Mouse (Mus musculus) liver, postnatal 0 days (tissue): ENCODE measurements around the gene Sobp. TPM values are rescaled to one million over a fixed set of nuclear protein-coding genes. Genes with fewer than 3 reads are reported as not detected.

ENCODE experiments used
- ATAC-seq: fragments of 200-750 bp; cut with Nextera tagmentation; 2 replicates; pipeline ENCODE4 v1.8.0; 2017; ENCODE audit warnings: mild to moderate bottlenecking, moderate library complexity
- DNase-seq: peaks from one replicate; pipeline ENCODE4 v3.0.0-alpha.2; 2016
- H3K27ac ChIP-seq: fragments of 300-500 bp; sonication (generic); 2 replicates; pipeline ENCODE4 v1.5.1; 2014; ENCODE audit warnings: antibody characterized with exemption, moderate library complexity, mild to moderate bottlenecking, low read depth
- H3K27me3 ChIP-seq: fragments of 300-500 bp; sonication (generic); 2 replicates; pipeline ENCODE4 v1.6.1; 2014; ENCODE audit warnings: low read length, control low read depth, mixed read lengths; ENCODE audit not compliant: insufficient read depth
- H3K36me3 ChIP-seq: fragments of 300-500 bp; sonication (generic); replicated peaks from 2 replicates; pipeline ENCODE4 v1.6.1; 2014; ENCODE audit warnings: mild to moderate bottlenecking, control low read depth, low read length, moderate library complexity, mixed read lengths; ENCODE audit not compliant: insufficient read depth
- H3K4me1 ChIP-seq: fragments of 300-500 bp; sonication (generic); 2 replicates; pipeline ENCODE4 v1.6.1; 2014; ENCODE audit warnings: antibody characterized with exemption, mild to moderate bottlenecking, control low read depth; ENCODE audit not compliant: insufficient read depth
- H3K4me2 ChIP-seq: fragments of 300-500 bp; sonication (generic); 2 replicates; pipeline ENCODE4 v1.6.1; 2014; ENCODE audit warnings: low read depth, mild to moderate bottlenecking, low read length, moderate library complexity, mixed read lengths
- H3K4me3 ChIP-seq: fragments of 300-500 bp; sonication (generic); 2 replicates; pipeline ENCODE4 v1.5.1; 2014; ENCODE audit warnings: low read depth, low read length
- H3K9ac ChIP-seq: fragments of 300-500 bp; sonication (generic); replicated peaks from 2 replicates; pipeline ENCODE4 v1.6.1; 2014; ENCODE audit warnings: mild to moderate bottlenecking, moderate library complexity
- H3K9me3 ChIP-seq: fragments of 300-500 bp; sonication (generic); 2 replicates; pipeline ENCODE4 v1.6.1; 2016; ENCODE audit warnings: mild to moderate bottlenecking, control low read depth, low read length, mixed read lengths
- CTCF ChIP-seq: sonication (generic); IDR thresholded peaks from 2 replicates; pipeline ENCODE4 v1.5.1; 2016; ENCODE audit warnings: antibody characterized with exemption, low read depth
- EP300 ChIP-seq: IDR thresholded peaks from 2 replicates; pipeline ENCODE4 v1.6.1; 2016; ENCODE audit warnings: antibody characterized with exemption, low read depth, mild to moderate bottlenecking
- WGBS: fragments of 180-500 bp; shearing (Covaris S2); extraction: QIAGEN DNeasy Blood & Tissue Kit; methylation state at CpG from one replicate; pipeline ENCODE4 v1.1.7; 2014; ENCODE audit not compliant: insufficient replicate concordance; 5-methylcytosine and 5-hydroxymethylcytosine counted together
- polyA plus RNA-seq: library from polyadenylated mRNA; unstranded; fragments of >200 nt; fragmentation: Nextera tagmentation; extraction: Ambion mirVana; gene quantifications from 2 replicates; pipeline ENCODE4 v1.2.1, GENCODE M21; 2015

Gene Sobp
- polyA plus RNA-seq, 1 experiment from 2014 or later: 0.02 TPM

DNA sequence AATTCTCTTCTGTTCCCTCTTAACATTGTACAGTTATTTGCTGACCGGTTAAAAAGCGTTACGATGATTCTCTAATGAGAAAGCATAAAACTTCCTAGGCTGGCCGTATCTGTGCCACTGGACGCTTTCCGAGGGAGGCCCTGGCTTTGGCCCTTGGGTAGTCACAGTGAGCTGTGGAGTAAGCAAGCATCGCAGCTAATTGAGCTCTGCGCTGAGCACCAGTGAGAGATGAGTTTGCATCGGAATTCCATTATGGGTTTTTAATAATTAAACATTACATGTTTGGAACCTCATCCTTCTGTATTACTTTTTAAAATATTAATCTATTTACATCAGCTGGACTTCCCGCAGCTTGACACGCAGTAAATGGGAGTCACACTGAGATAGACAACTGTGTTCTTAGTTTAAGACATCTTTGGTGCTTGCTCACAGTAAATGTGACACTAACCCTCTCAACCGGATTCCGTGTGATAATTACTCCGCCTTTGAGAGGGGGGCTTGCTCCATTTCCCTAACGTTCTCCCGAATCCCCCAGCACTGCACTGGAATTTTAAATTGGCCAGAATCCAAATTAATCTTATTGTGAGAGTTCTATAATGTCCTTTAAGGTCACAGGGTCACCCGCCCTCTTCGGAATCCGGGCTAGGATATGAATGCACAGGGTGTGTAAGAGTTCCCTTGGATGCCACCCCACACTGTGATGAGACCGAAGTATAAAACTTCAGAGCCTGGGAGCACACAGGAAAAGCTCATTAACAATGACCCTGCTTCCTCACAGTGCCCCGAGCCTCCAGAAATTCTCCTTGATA is 137.5 kb downstream of the Sobp start:
- no peak for ATAC-seq
- Histone ChIP-seq H3K36me3 (no peaks in the 10 kb centered on the region), H3K4me3 (no peak overlapping the region), H3K4me1 (no peaks in the 10 kb centered on the region), H3K9me3 (no peaks in the 10 kb centered on the region; the same call in 1 of the 2 replicates), H3K27ac (no peak overlapping the region), H3K4me2 (no peak overlapping the region), H3K27me3 (no peaks in the 10 kb centered on the region), H3K9ac (no peak overlapping the region)
- no peak for DNase-seq
- WGBS: 72% methylated on average over 21 of the region's 21 CpGs
- TF ChIP-seq EP300: no peak
- no peak for TF ChIP-seq CTCF

DNA sequence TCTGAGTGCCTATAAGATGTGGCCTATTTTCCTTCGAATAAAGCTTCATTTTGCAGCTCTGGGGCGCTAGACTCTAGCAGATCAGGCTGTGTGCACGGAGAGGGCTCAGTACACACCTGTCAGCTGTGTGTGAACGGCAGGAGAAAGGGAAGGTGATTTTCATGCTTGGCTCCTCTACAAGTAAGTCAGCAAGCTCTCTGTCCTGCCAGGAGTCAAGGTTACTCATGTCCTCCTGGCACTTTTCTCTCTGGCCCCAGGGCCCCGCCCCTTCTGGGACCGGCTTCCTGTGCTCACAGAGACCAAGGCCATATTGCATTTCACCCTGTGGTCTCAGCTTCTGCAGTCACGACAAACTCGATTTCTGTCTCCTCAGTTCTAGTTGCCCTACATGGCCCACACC is 138.8 kb downstream of the Sobp start:
- Histone ChIP-seq H3K36me3 (no peaks in the 10 kb centered on the region), H3K27ac (no peak overlapping the region), H3K9ac (no peak overlapping the region), H3K9me3 (no peaks in the 10 kb centered on the region; the same call in 1 of the 2 replicates), H3K4me3 (no peak overlapping the region), H3K4me1 (no peaks in the 10 kb centered on the region), H3K4me2 (no peak overlapping the region), H3K27me3 (no peaks in the 10 kb centered on the region)
- no peak for DNase-seq
- TF ChIP-seq EP300 (no peak), CTCF (no peak)
- WGBS: 52% methylated on average over 8 of the region's 8 CpGs
- ATAC-seq: no peak

DNA sequence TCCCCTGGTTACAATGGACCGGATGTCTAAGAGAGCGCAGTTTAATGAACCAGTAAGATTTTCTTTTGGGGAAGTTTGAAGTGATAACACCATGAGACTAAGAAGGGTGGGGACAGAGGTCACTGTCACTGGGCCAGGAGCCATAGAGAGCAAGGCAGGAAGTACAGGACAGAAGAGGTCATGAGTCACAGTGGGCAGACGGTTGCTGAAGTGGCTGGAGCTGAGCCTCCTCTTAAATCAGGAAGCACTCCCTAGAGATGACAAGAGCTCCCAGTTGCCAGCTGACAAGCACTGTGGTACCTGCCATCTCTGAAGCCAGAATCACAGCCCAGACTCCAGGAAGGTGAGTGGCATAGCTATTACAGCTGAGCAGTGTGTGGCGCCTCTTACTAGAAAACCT is 139.5 kb downstream of the Sobp start:
- Histone ChIP-seq H3K4me2 (no peak overlapping the region), H3K4me3 (no peak overlapping the region), H3K27me3 (no peaks in the 10 kb centered on the region), H3K27ac (no peak overlapping the region), H3K4me1 (no peaks in the 10 kb centered on the region), H3K36me3 (no peaks in the 10 kb centered on the region), H3K9ac (no peak overlapping the region), H3K9me3 (no peaks in the 10 kb centered on the region; the same call in 1 of the 2 replicates)
- TF ChIP-seq CTCF (no peak), EP300 (no peak)
- ATAC-seq (peak; percentile 44), DNase-seq (peak; percentile 41)
- 54% methylated on average over 4 of the region's 4 CpGs for WGBS

GRCm38 (mm10) chr10:43033481-43034248 is 140.7 kb downstream of the Sobp start:
- no peak for TF ChIP-seq EP300
- no peak for TF ChIP-seq CTCF
- Histone ChIP-seq H3K4me2 (no peak overlapping the region), H3K36me3 (no peaks in the 10 kb centered on the region), H3K27ac (no peak overlapping the region), H3K4me3 (no peak overlapping the region), H3K9ac (no peak overlapping the region), H3K27me3 (no peaks in the 10 kb centered on the region), H3K4me1 (no peaks in the 10 kb centered on the region), H3K9me3 (no peaks in the 10 kb centered on the region)
- no peak for ATAC-seq
- DNase-seq: no peak
- 79% methylated on average over 15 of the region's 15 CpGs for WGBS

DNA sequence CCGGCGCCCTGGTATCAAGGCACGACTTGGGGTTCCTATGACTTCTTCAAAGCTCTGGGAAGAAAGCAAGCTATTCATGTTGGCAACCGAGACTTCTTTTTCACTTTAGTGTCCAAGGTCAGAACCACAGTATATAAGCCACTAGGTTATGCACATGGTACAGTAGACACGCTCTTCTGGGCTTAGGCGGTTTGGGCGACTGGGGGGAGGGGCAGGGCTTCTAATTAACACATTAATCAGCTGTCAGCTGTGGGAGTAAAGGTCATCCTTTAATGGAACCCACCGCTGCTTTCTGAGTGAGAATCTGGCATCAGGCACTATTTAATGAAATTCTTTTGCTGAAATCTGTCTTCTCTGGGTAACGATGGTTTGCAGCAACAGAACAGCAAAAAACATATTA is 147.3 kb downstream of the Sobp start:
- DNase-seq: no peak
- H3K4me3 ChIP-seq: no peak overlapping the region
- 72% methylated on average over 9 of the region's 9 CpGs for WGBS
- H3K27ac ChIP-seq: no peak overlapping the region
- no peaks in the 10 kb centered on the region for H3K36me3 ChIP-seq
- H3K9me3 ChIP-seq: no peaks in the 10 kb centered on the region
- H3K9ac ChIP-seq: no peak overlapping the region
- no peaks in the 10 kb centered on the region for H3K4me1 ChIP-seq
- ATAC-seq: no peak
- no peak overlapping the region for H3K4me2 ChIP-seq
- TF ChIP-seq CTCF: no peak
- TF ChIP-seq EP300: no peak
- peaks cover 20% of the 10 kb centered on the region for H3K27me3 ChIP-seq

DNA sequence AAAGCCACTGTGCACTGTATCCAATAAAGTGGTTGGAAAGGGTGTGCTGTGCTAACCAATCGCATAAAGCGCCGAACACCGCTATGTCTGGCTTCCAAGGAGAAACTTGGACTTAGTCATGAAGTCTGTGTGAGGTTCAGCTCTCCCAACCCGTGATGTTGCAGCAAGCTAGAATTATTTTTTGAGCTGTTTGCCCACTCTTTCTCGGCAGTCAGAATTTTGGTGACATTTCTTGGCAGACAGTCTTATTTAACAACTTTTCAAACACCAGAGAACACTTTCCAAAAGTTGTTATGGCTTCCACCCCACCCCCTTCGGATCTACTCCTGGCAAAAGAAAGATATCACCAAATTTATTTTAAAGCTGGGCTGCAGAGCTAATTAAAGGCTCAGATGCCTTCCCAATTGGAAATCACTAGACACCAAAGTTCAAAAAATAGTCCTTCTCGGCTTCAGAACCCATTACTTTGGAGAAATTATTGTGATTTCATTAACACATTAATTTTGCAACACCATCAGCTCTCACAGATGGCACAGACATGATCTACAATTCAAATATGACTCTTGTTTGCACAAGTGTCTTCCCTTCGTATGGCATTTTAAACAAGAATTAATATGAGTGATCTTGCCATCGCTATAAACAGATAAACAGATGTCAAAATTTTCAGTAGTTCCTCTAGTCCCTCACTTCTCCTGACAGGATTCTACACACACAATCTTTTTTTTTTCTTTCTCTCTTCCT is 150.7 kb downstream of the Sobp start:
- H3K36me3 ChIP-seq: no peaks in the 10 kb centered on the region
- DNase-seq (no peak), ATAC-seq (no peak)
- peaks cover 50% of the 10 kb centered on the region for H3K27me3 ChIP-seq
- H3K4me1 ChIP-seq: peaks cover 4% of the 10 kb centered on the region
- H3K4me3 ChIP-seq: no peak overlapping the region
- TF ChIP-seq CTCF (no peak), EP300 (no peak)
- H3K27ac ChIP-seq: no peak overlapping the region
- H3K4me2 ChIP-seq: no peak overlapping the region
- H3K9me3 ChIP-seq: no peaks in the 10 kb centered on the region
- no peak overlapping the region for H3K9ac ChIP-seq
- WGBS: 72% methylated on average over 10 of the region's 10 CpGs
